Mouse (Mus musculus) sigmoid colon, adult 10 weeks (tissue): Measurements from ENCODE around the gene Selenom. TPM values are rescaled to one million over a fixed set of nuclear protein-coding genes. Genes with fewer than 3 reads are reported as not detected.

Experiments used
- polyA plus RNA-seq: library from polyadenylated mRNA; stranded (reverse); fragments of 350-450 nt; fragmentation: Illumina TruSeq; extraction: RNeasy Lipid Tissue Mini Kit (QIAGEN cat#74804); gene quantifications from one replicate; pipeline ENCODE4 v1.2.3, GENCODE M21; 2014; ENCODE audit warnings: low read depth, low replicate concordance

Gene Selenom
- 6.2 TPM for polyA plus RNA-seq

GRCm38 (mm10) chr11:3514529-3515054 is at the start of gene Selenom:
TSS of gene Selenom (plus strand) at chr11:3514684.

GRCm38 (mm10) chr11:3487952-3488570 is 26.4 kb upstream of the Selenom start, which contains the start of gene Pla2g3:
TSS of gene Pla2g3 (plus strand) at chr11:3488284.

GRCm38 (mm10) chr11:3540451-3541085 is 26.1 kb downstream of the Selenom start, which contains the start of gene Smtn:
TSS of gene Smtn (minus strand) at chr11:3540612.

Other genes with a start within 250 kb of the Selenom start
- gene Drg1, start 248.3 kb upstream of the Selenom start, polyA plus RNA-seq: 149 TPM
- 8.0 TPM for gene Patz1, start 225.8 kb upstream of the Selenom start, polyA plus RNA-seq
- gene Pik3ip1, start 184.3 kb upstream of the Selenom start, polyA plus RNA-seq: 2.7 TPM
- 72.4 TPM for gene Limk2, start 105.5 kb upstream of the Selenom start, polyA plus RNA-seq
- gene Rnf185, start 62.3 kb upstream of the Selenom start, polyA plus RNA-seq: 29.1 TPM
- 2.9 TPM for gene Pla2g3, start 26.4 kb upstream of the Selenom start, polyA plus RNA-seq
- 13.2 TPM for gene Inpp5j, start 9.9 kb upstream of the Selenom start, polyA plus RNA-seq
- gene Smtn, start 25.9 kb downstream of the Selenom start, polyA plus RNA-seq: 0.82 TPM
- gene Morc2a, start 134.5 kb downstream of the Selenom start, polyA plus RNA-seq: 19.6 TPM